16 mouse cellular contexts compared by ENCODE assay signal in genomic region chr2:113538361-113539075, GRCm38 (mm10).
DNase-seq lines count a peak whose midpoint lies in the region; ATAC-seq and TF ChIP-seq lines count a peak whose summit lies in the region.
"Had no signal": no experiment of that assay in that cellular context is flagged by ENCODE, and none has a peak within 500 bp of the region (broad histone marks: within the 10 kb centered on the region; RNA-seq: fewer than 3 reads in every experiment).

No protein-coding gene starts in this region.

- H3K4me2 ChIP-seq in hindbrain, postnatal 0 days (ENCODE audit: low read depth, low read length): no peak overlapping the region
- no peak overlapping the region for H3K4me2 ChIP-seq in hindbrain, embryonic 14.5 days (replicated peaks)
- H3K4me2 ChIP-seq: forebrain, embryonic 12.5 days; liver, embryonic 15.5 days had no signal

- H3K4me1 ChIP-seq in hindbrain, postnatal 0 days (ENCODE audit: insufficient read depth, low read length): no peaks in the 10 kb centered on the region
- peaks cover 6% of the 10 kb centered on the region; the same call in 1 of the 2 replicates for H3K4me1 ChIP-seq in hindbrain, embryonic 14.5 days (replicated peaks; ENCODE audit: control insufficient read depth, insufficient read depth, low read length)
- H3K4me1 ChIP-seq in embryonic fibroblast, embryonic 13.5 days (ENCODE audit: control insufficient read depth, insufficient read depth, low read length): peaks cover 24% of the 10 kb centered on the region
- H3K4me1 ChIP-seq: liver, embryonic 15.5 days had no signal

- no peak for TF ChIP-seq POLR2A in embryonic fibroblast, embryonic 13.5 days (IDR thresholded peaks at IDR 0.05; ENCODE audit: low read depth, low read length)

- DNase-seq in hindbrain, postnatal 0 days (ENCODE audit: low spot score): no peak
- no peak for DNase-seq in hindbrain, embryonic 14.5 days (ENCODE audit: low spot score)
- peak; percentile 27 for DNase-seq in R1 (ENCODE audit: low read depth, low spot score)
- DNase-seq in kidney, postnatal 25 days: peak; percentile 78 to 79
- no peak for DNase-seq in layer of hippocampus, postnatal 14 days (ENCODE audit: low spot score in 2 of 2)
- no peak for DNase-seq in left cerebral cortex, adult 18-20 months (ENCODE audit: low spot score in 2 of 2)
- DNase-seq in lung, postnatal 36 days: no peak
- DNase-seq: cerebellum, adult 11-12 months; gastrocnemius, postnatal 25 days; thymus, adult 18-20 months had no signal

- WGBS in hindbrain, postnatal 0 days: 40% methylated on average over 11 of the region's 11 CpGs
- 41% methylated on average over 11 of the region's 11 CpGs for WGBS in hindbrain, embryonic 14.5 days

- peak; percentile 5; the same call in 1 of the 2 replicates for ATAC-seq in hindbrain, postnatal 0 days
- no peak for ATAC-seq in hindbrain, embryonic 14.5 days (ENCODE audit: low FRiP score)

- no peak overlapping the region for H3K27ac ChIP-seq in hindbrain, postnatal 0 days
- H3K27ac ChIP-seq in hindbrain, embryonic 14.5 days: no peak overlapping the region
- peak overlapping the region; percentile 78 for H3K27ac ChIP-seq in embryonic fibroblast, embryonic 13.5 days (ENCODE audit: insufficient read depth, low read length)
- H3K27ac ChIP-seq: forebrain, embryonic 12.5 days; left cerebral cortex, adult 2 months; liver, embryonic 15.5 days; macrophage had no signal

- H3K9me3 ChIP-seq in hindbrain, postnatal 0 days (ENCODE audit: low read length): no peaks in the 10 kb centered on the region
- no peaks in the 10 kb centered on the region for H3K9me3 ChIP-seq in hindbrain, embryonic 14.5 days (ENCODE audit: control insufficient read depth, low read length)
- H3K9me3 ChIP-seq: forebrain, embryonic 12.5 days; liver, embryonic 15.5 days had no signal

- no peak for TF ChIP-seq CTCF in hindbrain, postnatal 0 days (IDR thresholded peaks at IDR 0.05; ENCODE audit: low read depth)
- TF ChIP-seq CTCF in embryonic fibroblast, embryonic 13.5 days (IDR thresholded peaks at IDR 0.05; ENCODE audit: borderline replicate concordance, insufficient read depth, low read length): no peak

- H3K4me3 ChIP-seq in hindbrain, postnatal 0 days (ENCODE audit: low read length): no peak overlapping the region
- H3K4me3 ChIP-seq in hindbrain, embryonic 14.5 days (replicated peaks; ENCODE audit: low read length): no peak overlapping the region
- no peak overlapping the region for H3K4me3 ChIP-seq in embryonic fibroblast, embryonic 13.5 days (ENCODE audit: insufficient read depth, low read length)
- H3K4me3 ChIP-seq: forebrain, embryonic 12.5 days; left cerebral cortex, adult 2 months; liver, embryonic 15.5 days had no signal

- no peaks in the 10 kb centered on the region for H3K27me3 ChIP-seq in hindbrain, postnatal 0 days (ENCODE audit: insufficient read depth, low read length)
- H3K27me3 ChIP-seq in hindbrain, embryonic 14.5 days (ENCODE audit: control insufficient read depth, insufficient read depth, low read length): no peaks in the 10 kb centered on the region
- H3K27me3 ChIP-seq: CH12.LX; forebrain, embryonic 12.5 days; liver, embryonic 15.5 days had no signal

- H3K9ac ChIP-seq in hindbrain, postnatal 0 days (replicated peaks; ENCODE audit: low read length): no peak overlapping the region
- no peak overlapping the region for H3K9ac ChIP-seq in hindbrain, embryonic 14.5 days
- H3K9ac ChIP-seq: forebrain, embryonic 12.5 days; liver, embryonic 15.5 days had no signal

- no peaks in the 10 kb centered on the region for H3K36me3 ChIP-seq in hindbrain, postnatal 0 days (ENCODE audit: insufficient read depth, low read length)
- H3K36me3 ChIP-seq in hindbrain, embryonic 14.5 days (replicated peaks; ENCODE audit: control insufficient read depth, insufficient read depth): no peaks in the 10 kb centered on the region
- H3K36me3 ChIP-seq: forebrain, embryonic 12.5 days; liver, embryonic 15.5 days had no signal

Comparison
In these comparisons a context has a peak if more than half of its experiments do, and no peak if none do; other contexts are left out.
1. DNase-seq: peak in R1 (single experiment) and kidney, postnatal 25 days (2 of 2); none in hindbrain, postnatal 0 days (single experiment), hindbrain, embryonic 14.5 days (single experiment), layer of hippocampus, postnatal 14 days (0 of 2), left cerebral cortex, adult 18-20 months (0 of 2) and lung, postnatal 36 days (single experiment).